ENCODE assay signal across 8 mouse cellular contexts in genomic region chr11:102774621-102775141, GRCm38 (mm10). TPM values are rescaled to one million over a fixed set of nuclear protein-coding genes. Genes with fewer than 3 reads are reported as not detected.
DNase-seq lines count a peak whose midpoint lies in the region; ATAC-seq and TF ChIP-seq lines count a peak whose summit lies in the region.

No protein-coding gene starts in this region.

- H3K27ac ChIP-seq in ES-E14 (ENCODE audit: insufficient read depth, low read depth, low read length, poor library complexity, severe bottlenecking), result no peak overlapping the region
- H3K27ac ChIP-seq in brown adipose tissue, adult 24 weeks (replicated peaks; ENCODE audit: low read depth, low read length), result no peak overlapping the region
- peak overlapping the region; percentile 91 for H3K27ac ChIP-seq in forebrain, embryonic 10.5 days
- peak overlapping the region; percentile 63 to 66 for H3K27ac ChIP-seq in heart, embryonic 14.5 days (replicated peaks in 1 of 2; ENCODE audit: control insufficient read depth in 1 of 2, insufficient read depth in 1 of 2, low read depth in 2 of 2, low read length in 2 of 2)
- peak overlapping the region; percentile 87 for H3K27ac ChIP-seq in kidney, postnatal 0 days
- H3K27ac ChIP-seq in liver, embryonic 15.5 days (replicated peaks), result no peak overlapping the region
- H3K27ac ChIP-seq in neural tube, embryonic 13.5 days (replicated peaks), result peak overlapping the region; percentile 97

- peaks cover 3 to 14% of the 10 kb centered on the region in 2 experiments; a peak in 3 of 4 replicates for H3K4me1 ChIP-seq in ES-E14 (ENCODE audit: control insufficient read depth in 2 of 2, insufficient read depth in 2 of 2, low read length in 2 of 2, poor library complexity in 1 of 2)
- H3K4me1 ChIP-seq in brown adipose tissue, adult 24 weeks (ENCODE audit: control insufficient read depth, insufficient read depth, insufficient read length, low read length), result peaks cover 11% of the 10 kb centered on the region; the same call in 1 of the 2 replicates
- peaks cover 84% of the 10 kb centered on the region for H3K4me1 ChIP-seq in forebrain, embryonic 10.5 days
- H3K4me1 ChIP-seq in heart, embryonic 14.5 days (ENCODE audit: control insufficient read depth in 2 of 2, insufficient read depth in 2 of 2, low read length in 2 of 2), result peaks cover 35 to 40% of the 10 kb centered on the region in 2 experiments
- H3K4me1 ChIP-seq in kidney, postnatal 0 days (replicated peaks; ENCODE audit: insufficient read depth, low read length), result peaks cover 16% of the 10 kb centered on the region; the same call in 1 of the 2 replicates
- peaks cover 12% of the 10 kb centered on the region for H3K4me1 ChIP-seq in liver, embryonic 15.5 days (replicated peaks)
- H3K4me1 ChIP-seq in neural tube, embryonic 13.5 days (replicated peaks), result peaks cover 72% of the 10 kb centered on the region

- 6% methylated on average over 25 of the region's 25 CpGs for WGBS in forebrain, embryonic 10.5 days
- 2% methylated on average over 25 of the region's 25 CpGs for WGBS in heart, embryonic 14.5 days
- 1% methylated on average over 25 of the region's 25 CpGs for WGBS in kidney, postnatal 0 days
- 4% methylated on average over 25 of the region's 25 CpGs for WGBS in liver, embryonic 15.5 days (ENCODE audit: insufficient replicate concordance)
- under 1% methylated on average over 25 of the region's 25 CpGs for WGBS in neural tube, embryonic 13.5 days

- peak; percentile 76 for ATAC-seq in heart, embryonic 14.5 days (ENCODE audit: insufficient number of reproducible peaks, insufficient read depth, low FRiP score, low read depth)
- peak; percentile 85 for ATAC-seq in kidney, postnatal 0 days (replicated peaks; ENCODE audit: low FRiP score, low read depth)
- peak; percentile 55 for ATAC-seq in liver, embryonic 15.5 days (ENCODE audit: insufficient read depth)
- ATAC-seq in neural tube, embryonic 13.5 days (ENCODE audit: low read depth), result peak; percentile 88

- peaks cover 7% of the 10 kb centered on the region; the same call in 1 of the 2 replicates for H3K36me3 ChIP-seq in ES-E14 (ENCODE audit: control insufficient read depth, insufficient read depth, low read length, poor library complexity, severe bottlenecking)
- H3K36me3 ChIP-seq in forebrain, embryonic 10.5 days (replicated peaks), result peaks cover 21% of the 10 kb centered on the region
- H3K36me3 ChIP-seq in heart, embryonic 14.5 days (ENCODE audit: control insufficient read depth, insufficient read depth, low read length), result peaks cover 8% of the 10 kb centered on the region; the same call in 1 of the 2 replicates
- H3K36me3 ChIP-seq in kidney, postnatal 0 days (ENCODE audit: insufficient read depth, low read length), result no peaks in the 10 kb centered on the region
- no peaks in the 10 kb centered on the region for H3K36me3 ChIP-seq in liver, embryonic 15.5 days (replicated peaks)
- peaks cover 24% of the 10 kb centered on the region for H3K36me3 ChIP-seq in neural tube, embryonic 13.5 days

- no peaks in the 10 kb centered on the region for H3K9me3 ChIP-seq in ES-E14 (ENCODE audit: control insufficient read depth, insufficient read depth, low read depth, low read length)
- no peaks in the 10 kb centered on the region for H3K9me3 ChIP-seq in forebrain, embryonic 10.5 days
- H3K9me3 ChIP-seq in heart, embryonic 14.5 days (ENCODE audit: control insufficient read depth, low read length), result no peaks in the 10 kb centered on the region
- H3K9me3 ChIP-seq in kidney, postnatal 0 days (replicated peaks; ENCODE audit: low read length), result no peaks in the 10 kb centered on the region
- H3K9me3 ChIP-seq in liver, embryonic 15.5 days (replicated peaks), result no peaks in the 10 kb centered on the region
- H3K9me3 ChIP-seq in neural tube, embryonic 13.5 days, result no peaks in the 10 kb centered on the region

- TF ChIP-seq CTCF in kidney, postnatal 0 days (IDR thresholded peaks at IDR 0.05; ENCODE audit: low read depth), result peak; percentile 71

- in situ Hi-C loops in ES-E14 (cut with MboI; ENCODE audit: low sequenced_read_pairs in 2 of 2, unreplicated experiment in 2 of 2), result loop anchor here in 1 of 2 experiments (5.0 kb wide), 1 partner anchor 78 kb away; no protein-coding TSS in a partner anchor

- H3K27me3 ChIP-seq in forebrain, embryonic 10.5 days (ENCODE audit: poor library complexity, severe bottlenecking), result peaks cover 68% of the 10 kb centered on the region
- H3K27me3 ChIP-seq in heart, embryonic 14.5 days (ENCODE audit: control insufficient read depth, insufficient read depth, low read length), result no peaks in the 10 kb centered on the region; the same call in 1 of the 2 replicates
- no peaks in the 10 kb centered on the region for H3K27me3 ChIP-seq in kidney, postnatal 0 days (ENCODE audit: insufficient read depth, low read length)
- H3K27me3 ChIP-seq in liver, embryonic 15.5 days, result peaks cover 62% of the 10 kb centered on the region
- H3K27me3 ChIP-seq in neural tube, embryonic 13.5 days, result no peaks in the 10 kb centered on the region

- DNase-seq in ES-E14 (ENCODE audit: low read depth, low spot score), result peak; percentile 92
- DNase-seq in forebrain, embryonic 10.5 days (ENCODE audit: extremely low spot score, low spot score), result peak; percentile 89
- DNase-seq in kidney, postnatal 0 days (ENCODE audit: low spot score), result peak; percentile 99
- peak; percentile 63 to 73 for DNase-seq in thymus, postnatal 36 days

- peak overlapping the region; percentile 52 to 60 for H3K4me3 ChIP-seq in ES-E14 (ENCODE audit: insufficient read depth in 1 of 2, low read depth in 1 of 2, low read length in 2 of 2, poor library complexity in 1 of 2, severe bottlenecking in 1 of 2)
- H3K4me3 ChIP-seq in brown adipose tissue, adult 24 weeks (ENCODE audit: insufficient read depth, low read depth, low read length), result peak overlapping the region; percentile 56
- H3K4me3 ChIP-seq in forebrain, embryonic 10.5 days, result peak overlapping the region; percentile 60
- peak overlapping the region; percentile 63 to 65 for H3K4me3 ChIP-seq in heart, embryonic 14.5 days (ENCODE audit: control insufficient read depth in 1 of 2, insufficient read depth in 1 of 2, low read depth in 1 of 2, low read length in 2 of 2)
- peak overlapping the region; percentile 49 for H3K4me3 ChIP-seq in kidney, postnatal 0 days (replicated peaks; ENCODE audit: low read depth, low read length)
- peak overlapping the region; percentile 45 for H3K4me3 ChIP-seq in liver, embryonic 15.5 days (replicated peaks)
- peak overlapping the region; percentile 64 for H3K4me3 ChIP-seq in neural tube, embryonic 13.5 days

- H3K9ac ChIP-seq in ES-E14 (ENCODE audit: insufficient read depth, low read depth, low read length, poor library complexity, severe bottlenecking), result peak overlapping the region; percentile 65
- peak overlapping the region; percentile 80 for H3K9ac ChIP-seq in heart, embryonic 14.5 days (ENCODE audit: low read length)
- peak overlapping the region; percentile 69 for H3K9ac ChIP-seq in kidney, postnatal 0 days (ENCODE audit: low read depth, low read length)
- H3K9ac ChIP-seq in liver, embryonic 15.5 days, result no peak overlapping the region
- peak overlapping the region; percentile 87 for H3K9ac ChIP-seq in neural tube, embryonic 13.5 days

- peak overlapping the region; percentile 100 for H3K4me2 ChIP-seq in heart, embryonic 14.5 days (ENCODE audit: low read length)
- peak overlapping the region; percentile 94 for H3K4me2 ChIP-seq in kidney, postnatal 0 days (ENCODE audit: low read length)
- peak overlapping the region; percentile 72 for H3K4me2 ChIP-seq in liver, embryonic 15.5 days
- H3K4me2 ChIP-seq in neural tube, embryonic 13.5 days, result peak overlapping the region; percentile 92

TF ChIP-seq in ES-E14, 5 proteins besides CTCF, POLR2A, EP300 and RAD21:
- TF ChIP-seq ZC3H11A (IDR thresholded peaks at IDR 0.05; ENCODE audit: borderline replicate concordance, low read depth, low read length) (0 out of 2 replicates have a peak, but pooled peaks have one; percentile 5), ZNF384 (IDR thresholded peaks at IDR 0.05; ENCODE audit: low read depth, low read length) (no peak)

RNA-seq across cellular contexts. Expression of gene Adam11, which starts 13.4 kb away (rescaled TPM):
- total RNA-seq in ES-E14 (2012; rRNA removed), result 1.7 and 2.5 TPM in 2 replicates
- polyA plus RNA-seq in brown adipose tissue, adult 24 weeks (2012; ENCODE audit: insufficient read depth, insufficient read length, missing spikeins), result 0.59 and 1.4 TPM in 2 replicates
- 11.7 and 13.2 TPM in 2 replicates for polyA plus RNA-seq in forebrain, embryonic 10.5 days (2016; fragmentation: Nextera tagmentation; extraction: Ambion mirVana)
- polyA plus RNA-seq in heart, embryonic 14.5 days (2014; fragmentation: Nextera tagmentation; extraction: Ambion mirVana), result 5.9 and 7.3 TPM in 2 replicates
- 5.9 and 7.7 TPM in 2 replicates for polyA plus RNA-seq in kidney, postnatal 0 days (2015; fragmentation: Nextera tagmentation; extraction: Ambion mirVana)
- 0.08 and 0.26 TPM in 2 replicates for polyA plus RNA-seq in liver, embryonic 15.5 days (2015; fragmentation: Nextera tagmentation; extraction: Ambion mirVana)
- polyA plus RNA-seq in neural tube, embryonic 13.5 days (2015; fragmentation: Nextera tagmentation; extraction: Ambion mirVana), result 40.1 and 47.0 TPM in 2 replicates

RNA-seq across cellular contexts. Expression of gene Gjc1, which starts 44.8 kb away (rescaled TPM):
- total RNA-seq in ES-E14 (2012; rRNA removed), result 74.8 and 77.1 TPM in 2 replicates
- 4.6 and 5.0 TPM in 2 replicates for polyA plus RNA-seq in brown adipose tissue, adult 24 weeks (2012; ENCODE audit: insufficient read depth, insufficient read length, missing spikeins)
- polyA plus RNA-seq in forebrain, embryonic 10.5 days (2016; fragmentation: Nextera tagmentation; extraction: Ambion mirVana), result 86.0 and 87.4 TPM in 2 replicates
- 53.8 and 54.9 TPM in 2 replicates for polyA plus RNA-seq in heart, embryonic 14.5 days (2014; fragmentation: Nextera tagmentation; extraction: Ambion mirVana)
- 44.2 and 47.1 TPM in 2 replicates for polyA plus RNA-seq in kidney, postnatal 0 days (2015; fragmentation: Nextera tagmentation; extraction: Ambion mirVana)
- polyA plus RNA-seq in liver, embryonic 15.5 days (2015; fragmentation: Nextera tagmentation; extraction: Ambion mirVana), result 1.4 and 1.6 TPM in 2 replicates
- polyA plus RNA-seq in neural tube, embryonic 13.5 days (2015; fragmentation: Nextera tagmentation; extraction: Ambion mirVana), result 38.2 and 40.5 TPM in 2 replicates

Comparison
In these comparisons a context has a peak if more than half of its experiments do, and no peak if none do; other contexts are left out.
1. H3K27ac ChIP-seq: peak in forebrain, embryonic 10.5 days (single experiment), heart, embryonic 14.5 days (2 of 2), kidney, postnatal 0 days (single experiment) and neural tube, embryonic 13.5 days (single experiment); none in ES-E14 (single experiment), brown adipose tissue, adult 24 weeks (single experiment) and liver, embryonic 15.5 days (single experiment).
2. Peak in every context shown above with its lines, with median percentiles within 50 percentile points of each other: DNase-seq, H3K4me3 ChIP-seq, ATAC-seq and H3K4me2 ChIP-seq.